8 mouse cellular contexts compared by ENCODE assay signal in genomic region chr12:46818021-46818855, GRCm38 (mm10). TPM values are rescaled to one million over a fixed set of nuclear protein-coding genes. Genes with fewer than 3 reads are reported as not detected.
DNase-seq lines count a peak whose midpoint lies in the region; ATAC-seq lines count a peak whose summit lies in the region.

No protein-coding gene starts in this region.

- WGBS in limb, embryonic 12.5 days = under 1% methylated on average over 55 of the region's 61 CpGs
- WGBS in midbrain, embryonic 16.5 days = 0% methylated on average over 59 of the region's 61 CpGs

- H3K4me2 ChIP-seq in limb, embryonic 12.5 days = peak overlapping the region; percentile 88
- peak overlapping the region; percentile 77 for H3K4me2 ChIP-seq in midbrain, embryonic 16.5 days (ENCODE audit: low read length)

- peaks cover 15% of the 10 kb centered on the region for H3K4me1 ChIP-seq in megakaryocyte, embryonic 14.5 days
- H3K4me1 ChIP-seq in limb, embryonic 12.5 days (replicated peaks) = no peaks in the 10 kb centered on the region
- H3K4me1 ChIP-seq in midbrain, embryonic 16.5 days (ENCODE audit: control insufficient read depth, insufficient read depth, low read length) = no peaks in the 10 kb centered on the region

- peaks cover 47% of the 10 kb centered on the region for H3K27me3 ChIP-seq in megakaryocyte, embryonic 14.5 days (replicated peaks)
- peaks cover 27% of the 10 kb centered on the region for H3K27me3 ChIP-seq in limb, embryonic 12.5 days
- no peaks in the 10 kb centered on the region; the same call in 1 of the 2 replicates for H3K27me3 ChIP-seq in midbrain, embryonic 16.5 days (ENCODE audit: control insufficient read depth, insufficient read depth, low read depth, low read length)

- peak overlapping the region; percentile 93 for H3K4me3 ChIP-seq in megakaryocyte, embryonic 14.5 days (replicated peaks)
- H3K4me3 ChIP-seq in limb, embryonic 12.5 days (replicated peaks) = peak overlapping the region; percentile 70
- H3K4me3 ChIP-seq in midbrain, embryonic 16.5 days (ENCODE audit: low read depth, low read length) = peak overlapping the region; percentile 74

- no peaks in the 10 kb centered on the region for H3K9me3 ChIP-seq in megakaryocyte, embryonic 14.5 days
- no peaks in the 10 kb centered on the region for H3K9me3 ChIP-seq in limb, embryonic 12.5 days
- no peaks in the 10 kb centered on the region for H3K9me3 ChIP-seq in midbrain, embryonic 16.5 days (replicated peaks; ENCODE audit: control insufficient read depth, low read length, poor library complexity, severe bottlenecking)

- H3K9ac ChIP-seq in limb, embryonic 12.5 days (replicated peaks) = peak overlapping the region; percentile 69
- H3K9ac ChIP-seq in midbrain, embryonic 16.5 days (ENCODE audit: low read depth, low read length) = peak overlapping the region; percentile 98

- H3K36me3 ChIP-seq in megakaryocyte, embryonic 14.5 days (replicated peaks; ENCODE audit: low read length) = no peaks in the 10 kb centered on the region
- no peaks in the 10 kb centered on the region for H3K36me3 ChIP-seq in limb, embryonic 12.5 days
- H3K36me3 ChIP-seq in midbrain, embryonic 16.5 days (ENCODE audit: control insufficient read depth, insufficient read depth, low read length) = no peaks in the 10 kb centered on the region

- H3K27ac ChIP-seq in limb, embryonic 12.5 days = 0 out of 2 replicates have a peak overlapping the region, but pooled peaks have one; percentile 17
- H3K27ac ChIP-seq in midbrain, embryonic 16.5 days (ENCODE audit: low read length) = peak overlapping the region; percentile 100

- DNase-seq in embryo, embryonic 9.5 days (ENCODE audit: extremely low spot score) = peak; percentile 75
- peak; percentile 13 for DNase-seq in heart, adult 8-10 months (ENCODE audit: low spot score)
- DNase-seq in kidney, adult 8-10 months = peak; percentile 1 to 13
- DNase-seq in testis, postnatal 10 days (ENCODE audit: low spot score) = peak; percentile 65

- ATAC-seq in megakaryocyte, adult 5-6 weeks (ENCODE audit: poor library complexity, severe bottlenecking) = no peak
- no peak for ATAC-seq in limb, embryonic 12.5 days (ENCODE audit: insufficient number of reproducible peaks, insufficient read depth, low FRiP score, low TSS enrichment, low read depth)
- ATAC-seq in midbrain, embryonic 16.5 days = peak; percentile 50

RNA-seq across cellular contexts. Expression of gene Nova1, which starts 0.5 kb away (rescaled TPM):
- 0.08 TPM in 1 of 2 replicates, not detected in the other for polyA plus RNA-seq in megakaryocyte, embryonic 14.5 days (2012; ENCODE audit: insufficient read depth, low replicate concordance)
- not detected in 2 replicates for total RNA-seq in megakaryocyte, adult 5-6 weeks (2015)
- total RNA-seq in megakaryocyte, adult 5-6 weeks (2017) = not detected in 2 replicates
- total RNA-seq in heart, adult 8-10 months (2022) = 1 to 10 TPM; 3.3 to 4.6 (median 4.3) TPM
- 1.1 and 1.4 TPM in 2 replicates for polyA plus RNA-seq in limb, embryonic 12.5 days (2016; fragmentation: Nextera tagmentation; extraction: Ambion mirVana)
- 104 and 108 TPM in 2 replicates for polyA plus RNA-seq in midbrain, embryonic 16.5 days (2015; fragmentation: Nextera tagmentation; extraction: Ambion mirVana)

Comparison
In these comparisons a context has a peak if more than half of its experiments do, and no peak if none do; other contexts are left out.
1. DNase-seq: peak in every context shown above with its lines; median percentile 75 in embryo, embryonic 9.5 days; 65 in testis, postnatal 10 days; 13 in heart, adult 8-10 months; 7 in kidney, adult 8-10 months.
2. RNA of gene Nova1, which starts 0.5 kb away (polyA plus RNA-seq): 104 to 108 TPM in midbrain, embryonic 16.5 days; 1.1 to 1.4 TPM in limb, embryonic 12.5 days and 0.08 TPM in megakaryocyte, embryonic 14.5 days; every median in the first group is over 10 times any median in the second.
3. Peak in every context shown above with its lines, with median percentiles within 50 percentile points of each other: H3K4me3 ChIP-seq.